Mouse (Mus musculus) skeletal muscle tissue, adult 2 months (tissue): ENCODE results near the gene Bicral.
"Not testable (repeated sequence)": the region's sequence is repeated elsewhere in the genome, so short reads cannot be mapped to it uniquely, and the experiment has no call there.

Experiments used
- DNase-seq: peaks from one replicate; pipeline ENCODE4 v3.0.0-alpha.2; 2012; ENCODE audit warnings: low read depth, low spot score

Gene Bicral

DNA sequence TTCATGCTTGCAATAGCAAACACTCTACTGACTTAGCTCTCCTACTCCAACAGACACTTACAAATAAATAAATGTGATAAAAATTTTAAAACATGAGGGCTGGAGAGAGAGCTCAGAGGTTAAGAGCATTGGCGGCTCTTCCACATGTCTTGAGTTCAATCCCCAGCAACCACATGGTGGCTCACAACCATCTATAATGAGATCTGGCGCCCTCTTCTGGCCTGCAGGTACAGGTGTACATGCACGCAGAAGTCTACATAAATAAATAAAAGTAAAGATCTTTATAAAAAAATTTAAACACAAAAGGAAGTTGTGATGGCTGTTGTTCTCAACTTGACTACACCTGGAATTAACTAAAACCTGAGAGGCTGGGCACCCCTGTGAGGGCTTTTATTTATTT, 17.3 kb upstream of the Bicral start:
- no peak for DNase-seq

GRCm38 (mm10) chr17:46874133-46874532, 15.9 kb upstream of the Bicral start:
- no peak for DNase-seq

GRCm38 (mm10) chr17:46872806-46873205, 14.5 kb upstream of the Bicral start:
- DNase-seq = no peak

DNA sequence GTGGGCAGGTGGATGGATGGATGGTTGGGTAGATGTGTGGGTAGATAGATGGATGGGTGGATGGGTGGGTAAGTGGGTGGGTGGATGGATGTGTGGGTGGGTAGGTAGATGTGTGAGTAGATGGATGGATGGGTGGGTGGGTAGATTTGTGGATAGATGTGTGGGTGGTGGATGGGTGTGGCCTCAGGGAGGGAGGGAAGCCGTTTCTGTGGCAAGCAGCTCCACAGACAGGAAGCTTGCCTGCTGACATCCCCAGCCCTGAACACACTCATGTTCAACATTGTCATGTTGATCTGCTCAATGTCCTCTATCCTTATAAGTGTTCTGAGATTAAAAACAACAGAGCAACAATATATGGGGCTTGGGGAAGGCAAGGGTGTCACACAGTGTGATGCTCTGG, 12.6 kb upstream of the Bicral start:
- DNase-seq = no peak

GRCm38 (mm10) chr17:46870204-46870798, 12.0 kb upstream of the Bicral start:
- no peak for DNase-seq

DNA sequence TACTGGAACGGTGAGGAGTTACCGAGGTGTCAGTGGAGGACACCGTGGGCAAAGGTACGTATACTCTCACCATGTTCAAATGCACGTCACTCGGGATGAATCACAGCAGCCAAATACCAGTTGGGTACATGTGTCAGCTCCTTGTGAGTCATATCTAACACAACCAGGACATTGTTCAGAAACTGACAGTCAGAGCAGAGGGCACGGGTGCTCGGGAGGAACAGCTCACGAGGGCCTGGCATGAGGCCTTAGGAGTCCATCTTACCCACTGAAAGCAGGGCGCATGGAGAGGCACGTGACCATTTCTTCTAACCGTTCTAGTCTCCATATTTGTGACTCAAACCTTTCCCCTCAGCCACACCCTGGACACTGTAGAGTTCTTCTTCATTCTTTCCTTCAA, 8.6 kb upstream of the Bicral start:
- DNase-seq = no peak

GRCm38 (mm10) chr17:46864566-46865195, 6.4 kb upstream of the Bicral start:
- DNase-seq = no peak

DNA sequence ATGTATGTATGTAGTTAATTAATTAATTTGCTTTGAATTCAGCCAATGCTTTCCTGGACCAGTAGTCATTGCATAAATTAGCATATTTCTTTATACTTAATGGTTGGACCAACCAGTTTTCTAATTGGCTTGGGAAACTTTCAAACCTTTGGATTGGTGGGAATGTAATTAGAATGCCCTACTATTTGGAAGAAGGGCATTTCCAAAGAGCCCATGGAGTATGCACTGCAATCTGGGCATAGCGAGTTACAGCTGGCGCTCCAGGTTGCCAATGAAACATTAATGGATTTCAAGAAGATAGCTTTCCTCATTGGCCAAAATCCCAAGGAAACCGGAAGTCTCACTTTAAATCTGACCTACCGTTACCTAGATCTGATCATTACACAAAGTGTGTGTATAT, 1.8 kb upstream of the Bicral start:
- DNase-seq = no peak

- DNase-seq = no peak
Measured at GRCm38 (mm10) chr17:46858749-46859444, 615 bp upstream of the Bicral start.

- peak; percentile 83 for DNase-seq
Measured at GRCm38 (mm10) chr17:46857361-46857902, 850 bp downstream of the Bicral start.

GRCm38 (mm10) chr17:46856471-46857360, 1.6 kb downstream of the Bicral start:
- peak; percentile 86 for DNase-seq

DNA sequence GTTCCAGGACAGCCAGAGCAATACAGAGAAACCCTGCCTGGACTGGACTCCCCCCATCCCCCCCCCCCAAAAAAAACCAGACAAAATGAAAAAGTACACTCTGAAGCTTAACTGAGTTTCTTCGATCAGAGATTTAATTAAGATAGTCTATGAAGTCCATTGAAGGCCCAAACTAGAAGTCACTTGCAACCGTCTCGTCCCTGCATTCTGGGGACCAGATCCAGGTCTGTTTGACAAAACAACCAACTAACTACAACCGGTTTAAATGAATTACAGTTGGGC, 2.2 kb downstream of the Bicral start:
- no peak for DNase-seq

- DNase-seq = no peak
Measured at GRCm38 (mm10) chr17:46855328-46856106, 2.8 kb downstream of the Bicral start.

DNA sequence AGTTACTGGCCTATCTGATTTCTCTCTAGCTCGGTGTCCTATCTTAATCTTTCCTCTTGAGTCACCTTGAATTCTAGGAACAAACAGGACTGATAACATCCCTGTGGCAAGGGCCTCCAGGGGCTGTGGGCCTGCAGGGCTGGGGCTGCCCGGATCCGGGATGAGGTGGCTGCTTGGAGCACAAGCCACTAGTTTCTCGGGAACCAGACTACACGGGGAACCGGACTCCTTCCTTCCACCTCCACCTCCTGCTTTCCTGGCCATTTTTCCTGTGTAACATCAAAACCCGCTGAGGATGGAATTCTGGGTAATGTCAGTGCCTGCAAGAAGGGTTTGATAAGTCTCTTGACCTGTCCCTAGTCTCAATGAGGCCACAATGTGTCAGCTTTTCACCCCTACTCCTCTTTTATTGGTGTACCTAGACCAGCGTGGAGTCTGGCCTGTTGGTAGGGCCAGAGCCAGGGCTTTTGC, 3.6 kb downstream of the Bicral start:
- no peak for DNase-seq

- no peak for DNase-seq
Measured at GRCm38 (mm10) chr17:46854096-46854495, 4.2 kb downstream of the Bicral start.

- peak; percentile 71 for DNase-seq
Measured at GRCm38 (mm10) chr17:46853281-46853680, 5.0 kb downstream of the Bicral start.

DNA sequence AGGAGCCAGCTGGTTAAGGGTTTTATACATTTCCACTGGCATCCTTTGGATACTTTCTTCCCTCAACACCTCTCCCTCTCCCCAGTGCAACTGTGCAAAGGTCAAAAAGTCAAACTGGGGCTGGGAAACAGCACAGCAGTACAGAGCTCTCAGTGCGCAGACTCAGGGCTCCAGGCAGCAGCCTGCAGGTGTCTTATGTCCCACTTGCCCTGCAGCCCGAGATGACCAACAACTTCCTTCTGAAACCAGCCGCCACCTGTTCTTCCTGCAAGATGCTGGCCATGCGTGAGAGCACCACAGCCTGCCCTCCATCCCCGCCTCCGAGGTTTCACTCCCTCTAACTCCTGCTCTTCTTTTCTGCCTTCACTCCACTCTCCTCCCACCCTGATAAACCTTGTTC, 5.6 kb downstream of the Bicral start:
- peak; percentile 44 for DNase-seq

- DNase-seq = no peak
Measured at GRCm38 (mm10) chr17:46847206-46847605, 11.1 kb downstream of the Bicral start.

- DNase-seq = not testable (repeated sequence)
Measured at GRCm38 (mm10) chr17:46846573-46846972, 11.7 kb downstream of the Bicral start.

GRCm38 (mm10) chr17:46845262-46845661, 13.0 kb downstream of the Bicral start:
- DNase-seq = no peak

- DNase-seq = no peak
Measured at GRCm38 (mm10) chr17:46844811-46845210, 13.5 kb downstream of the Bicral start.
